Mouse (Mus musculus) heart, adult 18-20 months (tissue): Measurements from ENCODE around the gene Gtf2ird2. TPM values are rescaled to one million over a fixed set of nuclear protein-coding genes. Genes with fewer than 3 reads are reported as not detected.
A peak's percentile ranks its signal among the peaks of the same experiment; 100 is the strongest.

Source experiments
- DNase-seq, 2 experiments: peaks; one replicate each; pipeline ENCODE4 v3.0.0; 2021 to 2022; ENCODE audit warnings: mixed read lengths in 1 of 2
- total RNA-seq, 2 experiments: library from RNA; stranded (reverse); gene quantifications; 2 replicates each; pipeline ENCODE4 v1.2.3; 2021

The Gtf2ird2 gene
- total RNA-seq, 2 experiments from 2014 or later: 5.2 to 7.1 TPM

- peak; percentile 66 to 83 for DNase-seq
Measured at GRCm38 (mm10) chr5:134182735-134183134, 1.1 kb upstream of the Gtf2ird2 start.

- peak in 1 of 2 experiments; percentile 31 for DNase-seq
Measured at GRCm38 (mm10) chr5:134183162-134183561, 657 bp upstream of the Gtf2ird2 start.

GRCm38 (mm10) chr5:134186059-134186458 is 2.2 kb downstream of the Gtf2ird2 start:
- DNase-seq: no peak

GRCm38 (mm10) chr5:134186961-134187731 is 3.3 kb downstream of the Gtf2ird2 start:
- DNase-seq: peak in 1 of 2 experiments; percentile 62

GRCm38 (mm10) chr5:134188571-134188970 is 4.8 kb downstream of the Gtf2ird2 start:
- no peak for DNase-seq

GRCm38 (mm10) chr5:134193664-134194063 is 9.8 kb downstream of the Gtf2ird2 start:
- DNase-seq: no peak

GRCm38 (mm10) chr5:134206721-134207120 is 22.9 kb downstream of the Gtf2ird2 start:
- DNase-seq: no peak

- peak in 1 of 2 experiments; percentile 44 for DNase-seq
Measured at GRCm38 (mm10) chr5:134209931-134210554, 26.2 kb downstream of the Gtf2ird2 start.

- no peak for DNase-seq
Measured at GRCm38 (mm10) chr5:134214021-134214806, 30.4 kb downstream of the Gtf2ird2 start.

- DNase-seq: no peak
Measured at GRCm38 (mm10) chr5:134217900-134218299, 34.1 kb downstream of the Gtf2ird2 start.

- DNase-seq: no peak
Measured at GRCm38 (mm10) chr5:134221278-134221677, 37.5 kb downstream of the Gtf2ird2 start.

GRCm38 (mm10) chr5:134221708-134222150 is 37.9 kb downstream of the Gtf2ird2 start:
- no peak for DNase-seq

GRCm38 (mm10) chr5:134225110-134225901 is 41.5 kb downstream of the Gtf2ird2 start:
- no peak for DNase-seq

- DNase-seq: no peak
Measured at GRCm38 (mm10) chr5:134226946-134227345, 43.1 kb downstream of the Gtf2ird2 start.

- peak in 1 of 2 experiments; percentile 54 for DNase-seq
Measured at GRCm38 (mm10) chr5:134227574-134228248, 43.9 kb downstream of the Gtf2ird2 start.

- no peak for DNase-seq
Measured at GRCm38 (mm10) chr5:134228249-134228638, 44.4 kb downstream of the Gtf2ird2 start.

- DNase-seq: peak; percentile 30 to 65
Measured at GRCm38 (mm10) chr5:134229391-134229790, 45.6 kb downstream of the Gtf2ird2 start, which contains the start of gene Ncf1. Gene Ncf1, minus strand, starts transcription at chr5:134229625.

- peak; percentile 56 to 84 for DNase-seq
Measured at GRCm38 (mm10) chr5:134231376-134231775, 47.6 kb downstream of the Gtf2ird2 start.

- peak; percentile 47 to 51 for DNase-seq
Measured at GRCm38 (mm10) chr5:134232111-134232510, 48.3 kb downstream of the Gtf2ird2 start.

GRCm38 (mm10) chr5:134232568-134232967 is 48.7 kb downstream of the Gtf2ird2 start:
- peak; percentile 53 to 75 for DNase-seq

GRCm38 (mm10) chr5:134233244-134233651 is 49.4 kb downstream of the Gtf2ird2 start:
- DNase-seq: no peak
